Mouse (Mus musculus) heart, embryonic 16.5 days (tissue): Measurements from ENCODE around the gene Zscan29. TPM values are rescaled to one million over a fixed set of nuclear protein-coding genes. Genes with fewer than 3 reads are reported as not detected.

Source experiments
- ATAC-seq: fragments of 200-750 bp; cut with Nextera tagmentation; replicated peaks from 2 replicates; pipeline ENCODE4 v1.8.0; 2017; ENCODE audit warnings: moderate number of reproducible peaks; ENCODE audit not compliant: insufficient read depth, low FRiP score; ENCODE audit errors: extremely low read depth
- H3K27ac ChIP-seq: fragments of 300-500 bp; sonication (generic); 2 replicates; pipeline ENCODE4 v1.5.1; 2014; ENCODE audit warnings: mild to moderate bottlenecking, low read length, control low read depth, moderate library complexity
- H3K27me3 ChIP-seq: fragments of 300-500 bp; sonication (generic); 2 replicates; pipeline ENCODE4 v1.6.1; 2014; ENCODE audit warnings: low read length, mixed read lengths; ENCODE audit not compliant: control insufficient read depth, insufficient read depth
- H3K36me3 ChIP-seq: fragments of 300-500 bp; sonication (generic); 2 replicates; pipeline ENCODE4 v1.6.1; 2014; ENCODE audit not compliant: control insufficient read depth, insufficient read depth
- H3K4me1 ChIP-seq: fragments of 300-500 bp; sonication (generic); 2 replicates; pipeline ENCODE4 v1.6.1; 2014; ENCODE audit warnings: low read length, mixed read lengths; ENCODE audit not compliant: control insufficient read depth, insufficient read depth
- H3K4me2 ChIP-seq: fragments of 300-500 bp; sonication (generic); 2 replicates; pipeline ENCODE4 v1.6.1; 2014; ENCODE audit warnings: low read depth, mild to moderate bottlenecking, control low read depth, low read length
- H3K4me3 ChIP-seq: fragments of 300-500 bp; sonication (generic); 2 replicates; pipeline ENCODE4 v1.5.1; 2014; ENCODE audit warnings: mild to moderate bottlenecking, control low read depth, low read length
- H3K9ac ChIP-seq: fragments of 300-500 bp; sonication (generic); 2 replicates; pipeline ENCODE4 v1.6.1; 2014; ENCODE audit warnings: low read length, control low read depth
- H3K9me3 ChIP-seq: fragments of 300-500 bp; sonication (generic); replicated peaks from 2 replicates; pipeline ENCODE4 v1.6.1; 2016; ENCODE audit warnings: low read length; ENCODE audit not compliant: control insufficient read depth
- WGBS: fragments of 180-500 bp; shearing (Covaris S2); extraction: QIAGEN DNeasy Blood & Tissue Kit; methylation state at CpG from one replicate; pipeline ENCODE4 v1.1.7; 2014; 5-methylcytosine and 5-hydroxymethylcytosine counted together
- polyA plus RNA-seq: library from polyadenylated mRNA; unstranded; fragments of >200 nt; fragmentation: Nextera tagmentation; extraction: Ambion mirVana; gene quantifications from 2 replicates; pipeline ENCODE4 v1.2.1, GENCODE M21; 2015

The Zscan29 gene
- polyA plus RNA-seq, 1 experiment from 2014 or later, result 6.3 TPM

DNA sequence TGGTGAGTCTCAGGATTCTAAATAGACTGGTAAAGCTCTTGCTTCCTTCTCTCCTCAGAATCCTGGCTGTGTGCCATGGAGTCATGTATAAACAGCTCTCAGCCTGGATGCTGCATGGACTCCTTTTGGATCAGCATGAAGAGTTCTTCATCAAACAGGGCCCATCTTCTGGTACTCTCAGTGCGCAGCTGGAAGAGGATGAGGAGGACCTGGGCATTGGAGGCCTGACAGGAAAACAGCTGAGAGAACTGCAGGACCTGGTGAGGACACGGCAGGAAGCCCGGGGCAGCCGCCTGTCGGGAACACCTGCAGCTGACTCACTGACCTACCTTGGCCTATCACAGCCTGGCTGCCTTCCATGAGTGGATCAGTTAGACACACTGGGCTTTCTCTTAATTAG is 12.5 kb upstream of the Zscan29 start:
- H3K9me3 ChIP-seq, result no peaks in the 10 kb centered on the region
- H3K4me2 ChIP-seq, result no peak overlapping the region
- no peak overlapping the region for H3K4me3 ChIP-seq
- H3K4me1 ChIP-seq, result no peaks in the 10 kb centered on the region
- H3K9ac ChIP-seq, result no peak overlapping the region
- no peak for ATAC-seq
- 77% methylated on average over 5 of the region's 5 CpGs for WGBS
- H3K36me3 ChIP-seq, result peaks cover 31% of the 10 kb centered on the region
- H3K27me3 ChIP-seq, result no peaks in the 10 kb centered on the region
- no peak overlapping the region for H3K27ac ChIP-seq

DNA sequence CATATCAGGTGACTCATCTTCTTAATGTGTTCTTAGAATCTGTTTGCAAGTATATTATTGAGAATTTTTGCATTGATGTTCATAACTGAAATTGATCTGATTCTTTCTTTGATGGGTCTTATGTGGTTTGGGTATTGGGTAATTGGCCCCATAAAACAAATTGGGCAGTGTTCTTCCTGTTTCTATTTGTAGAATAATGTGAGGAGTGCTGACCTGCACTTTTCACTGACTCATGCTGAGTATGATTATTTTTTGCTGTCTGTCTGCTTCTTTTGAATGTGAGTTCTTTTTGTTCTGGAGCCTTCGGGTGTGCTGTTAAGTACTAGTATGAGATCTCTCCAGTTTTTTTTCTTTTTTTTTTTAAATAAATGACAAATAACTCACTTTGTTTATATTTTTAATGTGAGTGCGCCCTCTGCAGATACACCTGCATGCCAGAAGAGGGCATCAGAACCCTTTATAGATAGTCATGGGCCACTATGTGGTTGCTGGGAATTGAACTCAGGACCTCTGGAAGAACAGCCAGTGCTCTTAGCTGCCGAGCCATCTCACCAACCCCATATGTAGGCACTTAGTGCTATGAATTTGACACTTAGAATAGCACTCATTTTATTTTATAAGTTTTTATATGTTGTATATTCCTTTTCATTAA is 8.0 kb upstream of the Zscan29 start:
- no peaks in the 10 kb centered on the region for H3K9me3 ChIP-seq
- H3K4me2 ChIP-seq, result no peak overlapping the region
- WGBS, result 91% methylated on average over 3 of the region's 3 CpGs
- no peak overlapping the region for H3K4me3 ChIP-seq
- no peak for ATAC-seq
- no peaks in the 10 kb centered on the region for H3K27me3 ChIP-seq
- no peaks in the 10 kb centered on the region for H3K4me1 ChIP-seq
- no peak overlapping the region for H3K9ac ChIP-seq
- H3K27ac ChIP-seq, result no peak overlapping the region
- H3K36me3 ChIP-seq, result peaks cover 32% of the 10 kb centered on the region

DNA sequence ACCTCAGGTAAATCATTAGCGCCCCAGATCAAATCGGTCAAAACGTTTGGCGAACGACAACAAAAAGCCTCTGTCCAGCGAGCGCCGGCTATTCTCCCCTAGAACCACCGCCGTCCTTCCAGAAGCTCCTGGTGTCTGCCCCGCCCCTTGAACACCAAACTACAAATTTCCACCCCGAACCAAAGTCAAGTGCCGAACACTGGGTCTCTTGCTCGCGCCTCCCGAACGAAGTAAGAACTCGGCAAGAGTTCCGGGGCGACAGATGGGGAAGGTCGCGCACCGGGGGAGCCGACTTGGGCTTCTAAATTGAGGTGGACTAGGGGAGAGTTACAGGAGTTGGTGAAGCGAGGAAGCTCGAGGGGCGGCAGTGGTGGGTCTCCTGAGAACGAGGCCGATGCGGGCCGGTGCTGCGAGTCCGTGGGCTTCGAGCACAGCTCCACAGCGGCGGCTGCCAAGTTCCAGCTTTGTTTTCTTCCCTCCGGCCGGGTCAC is 399 bp downstream of the Zscan29 start, which contains the start of gene Tubgcp4:
Gene Tubgcp4, plus strand, starts transcription at position 174 of the 491 bp plus-strand sequence.
- no peaks in the 10 kb centered on the region for H3K27me3 ChIP-seq
- H3K4me2 ChIP-seq, result peak within 1 kb of the TSS; percentile 85
- H3K4me3 ChIP-seq, result peak within 1 kb of the TSS; percentile 97
- H3K36me3 ChIP-seq, result peaks cover 14% of the 10 kb centered on the region
- under 1% methylated on average over 38 of the region's 38 CpGs for WGBS
- H3K4me1 ChIP-seq, result peaks cover 18% of the 10 kb centered on the region
- peak within 1 kb of the TSS; percentile 90 for H3K27ac ChIP-seq
- H3K9me3 ChIP-seq, result no peaks in the 10 kb centered on the region
- ATAC-seq, result peak; percentile 39
- H3K9ac ChIP-seq, result peak within 1 kb of the TSS; percentile 89

DNA sequence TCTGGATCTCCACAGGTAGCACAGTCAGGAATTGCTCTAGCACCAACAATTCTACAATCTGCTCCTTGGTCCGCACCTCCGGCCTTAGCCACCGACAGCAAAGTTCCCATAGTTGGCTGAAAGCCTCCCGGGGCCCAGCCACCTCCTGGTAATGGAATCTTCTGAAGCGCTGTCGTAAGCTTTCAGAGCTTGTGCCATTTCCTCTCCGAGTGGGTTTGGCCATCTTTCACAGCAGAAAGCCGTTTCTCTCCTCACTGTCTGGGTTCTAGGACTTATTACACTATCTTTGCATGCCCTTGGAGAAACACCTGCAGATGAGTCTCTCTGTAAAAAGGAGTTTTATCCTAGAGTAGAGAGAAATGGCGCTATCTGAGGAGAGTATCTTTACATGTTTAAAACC is 1.0 kb downstream of the Zscan29 start:
- Histone ChIP-seq H3K27ac (peak overlapping the region; percentile 90), H3K9me3 (no peaks in the 10 kb centered on the region), H3K4me1 (peaks cover 18% of the 10 kb centered on the region), H3K4me3 (peak overlapping the region; percentile 97), H3K4me2 (peak overlapping the region; percentile 85), H3K27me3 (no peaks in the 10 kb centered on the region), H3K36me3 (peaks cover 8% of the 10 kb centered on the region), H3K9ac (peak overlapping the region; percentile 89)
- 2% methylated on average over 9 of the region's 9 CpGs for WGBS
- ATAC-seq, result no peak

DNA sequence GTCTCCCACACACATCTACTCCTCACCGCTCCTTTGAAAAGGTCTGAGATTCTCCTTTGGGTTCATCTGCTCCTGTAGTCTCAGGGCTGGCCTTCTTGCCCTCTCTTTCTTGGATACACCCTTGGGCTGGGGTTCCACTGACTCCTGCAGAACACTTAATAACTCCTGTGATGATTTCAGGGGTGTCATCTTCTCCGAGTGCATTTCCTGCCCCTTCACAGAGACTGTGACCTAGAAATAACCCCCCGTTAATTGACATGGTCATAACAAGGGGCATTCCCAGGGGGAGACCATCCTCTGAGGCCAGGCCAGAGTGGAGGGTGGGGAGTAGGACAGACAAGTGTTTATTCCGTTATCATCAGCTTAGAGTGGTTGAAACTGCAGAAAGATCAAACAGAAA is 1.8 kb downstream of the Zscan29 start:
- WGBS, result 41% methylated on average over 4 of the region's 4 CpGs
- no peak overlapping the region for H3K27ac ChIP-seq
- H3K36me3 ChIP-seq, result peaks cover 8% of the 10 kb centered on the region
- no peaks in the 10 kb centered on the region for H3K27me3 ChIP-seq
- peaks cover 18% of the 10 kb centered on the region for H3K4me1 ChIP-seq
- no peak for ATAC-seq
- H3K9me3 ChIP-seq, result no peaks in the 10 kb centered on the region
- H3K4me3 ChIP-seq, result peak overlapping the region; percentile 97
- H3K4me2 ChIP-seq, result peak overlapping the region; percentile 85
- peak overlapping the region; percentile 89 for H3K9ac ChIP-seq

DNA sequence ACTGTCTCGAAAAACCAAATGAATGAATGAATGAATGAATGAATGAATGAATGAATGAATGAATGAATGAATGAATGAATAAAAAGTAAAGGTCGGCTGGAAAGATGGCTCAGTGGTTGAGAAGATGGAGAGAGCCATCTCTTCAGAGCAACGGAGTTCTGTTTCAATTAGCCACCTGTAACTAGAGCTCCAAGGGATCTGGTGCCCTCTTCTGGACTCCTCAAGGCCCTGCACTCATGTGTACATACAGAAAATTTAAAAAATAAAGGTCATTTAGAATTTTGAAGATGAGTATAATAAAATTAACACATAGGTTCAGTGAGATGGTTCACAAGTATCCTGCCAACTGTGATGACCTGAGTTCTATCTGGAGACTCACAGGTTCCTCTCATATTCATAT is 17.8 kb downstream of the Zscan29 start:
- Histone ChIP-seq H3K4me1 (no peaks in the 10 kb centered on the region), H3K27ac (no peak overlapping the region), H3K9ac (no peak overlapping the region), H3K4me3 (no peak overlapping the region), H3K9me3 (no peaks in the 10 kb centered on the region), H3K36me3 (peaks cover 14% of the 10 kb centered on the region), H3K27me3 (no peaks in the 10 kb centered on the region), H3K4me2 (no peak overlapping the region)
- no peak for ATAC-seq
- 82% methylated on average over 3 of the region's 3 CpGs for WGBS

DNA sequence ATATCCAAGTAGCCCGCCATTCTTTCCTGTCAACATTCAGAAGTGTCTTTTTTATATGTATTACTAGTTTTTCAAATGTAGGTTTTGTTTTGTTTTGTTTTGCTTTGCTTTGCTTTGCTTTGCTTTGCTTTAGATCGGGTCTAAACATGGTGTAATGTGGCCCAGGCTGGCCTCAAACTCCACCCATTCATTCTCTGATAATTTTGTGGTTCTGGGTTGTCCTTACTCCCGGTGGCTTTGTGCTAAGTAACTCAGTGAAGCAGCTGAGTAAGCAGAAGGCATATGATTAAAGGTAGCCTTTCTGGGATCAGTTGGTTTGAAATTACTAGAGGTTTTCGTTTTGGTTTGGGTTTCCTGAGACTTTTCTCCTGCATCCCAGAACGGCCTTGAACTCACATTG is 21.2 kb downstream of the Zscan29 start:
- Histone ChIP-seq H3K27me3 (no peaks in the 10 kb centered on the region), H3K4me3 (no peak overlapping the region), H3K27ac (no peak overlapping the region), H3K4me1 (no peaks in the 10 kb centered on the region), H3K9ac (no peak overlapping the region), H3K9me3 (no peaks in the 10 kb centered on the region), H3K36me3 (peaks cover 14% of the 10 kb centered on the region), H3K4me2 (no peak overlapping the region)
- 80% methylated on average over 5 of the region's 5 CpGs for WGBS
- no peak for ATAC-seq

DNA sequence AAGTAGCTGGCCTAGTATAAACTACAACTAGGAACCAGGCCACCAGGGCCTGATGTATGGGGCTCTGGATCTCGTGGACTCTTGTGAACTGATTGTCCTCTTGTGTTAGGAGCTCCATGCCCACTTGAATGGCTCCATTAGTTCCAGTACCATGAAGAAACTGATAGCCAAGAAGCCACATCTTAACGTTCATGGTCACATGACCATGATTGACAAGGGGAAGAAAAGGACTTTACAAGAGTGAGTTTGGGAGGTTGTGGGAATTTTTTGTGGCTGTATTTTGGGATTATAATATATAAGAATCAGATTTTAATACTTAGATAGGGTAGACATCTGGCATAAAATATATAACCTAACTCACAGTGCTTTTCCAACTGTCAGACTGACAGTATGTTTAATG is 28.5 kb downstream of the Zscan29 start:
- Histone ChIP-seq H3K4me3 (no peak overlapping the region), H3K9me3 (no peaks in the 10 kb centered on the region), H3K9ac (no peak overlapping the region), H3K4me2 (no peak overlapping the region), H3K36me3 (peaks cover 15% of the 10 kb centered on the region), H3K27ac (no peak overlapping the region), H3K4me1 (peaks cover 23% of the 10 kb centered on the region), H3K27me3 (no peaks in the 10 kb centered on the region)
- WGBS, result 65% methylated on average over 2 of the region's 2 CpGs
- ATAC-seq, result no peak

DNA sequence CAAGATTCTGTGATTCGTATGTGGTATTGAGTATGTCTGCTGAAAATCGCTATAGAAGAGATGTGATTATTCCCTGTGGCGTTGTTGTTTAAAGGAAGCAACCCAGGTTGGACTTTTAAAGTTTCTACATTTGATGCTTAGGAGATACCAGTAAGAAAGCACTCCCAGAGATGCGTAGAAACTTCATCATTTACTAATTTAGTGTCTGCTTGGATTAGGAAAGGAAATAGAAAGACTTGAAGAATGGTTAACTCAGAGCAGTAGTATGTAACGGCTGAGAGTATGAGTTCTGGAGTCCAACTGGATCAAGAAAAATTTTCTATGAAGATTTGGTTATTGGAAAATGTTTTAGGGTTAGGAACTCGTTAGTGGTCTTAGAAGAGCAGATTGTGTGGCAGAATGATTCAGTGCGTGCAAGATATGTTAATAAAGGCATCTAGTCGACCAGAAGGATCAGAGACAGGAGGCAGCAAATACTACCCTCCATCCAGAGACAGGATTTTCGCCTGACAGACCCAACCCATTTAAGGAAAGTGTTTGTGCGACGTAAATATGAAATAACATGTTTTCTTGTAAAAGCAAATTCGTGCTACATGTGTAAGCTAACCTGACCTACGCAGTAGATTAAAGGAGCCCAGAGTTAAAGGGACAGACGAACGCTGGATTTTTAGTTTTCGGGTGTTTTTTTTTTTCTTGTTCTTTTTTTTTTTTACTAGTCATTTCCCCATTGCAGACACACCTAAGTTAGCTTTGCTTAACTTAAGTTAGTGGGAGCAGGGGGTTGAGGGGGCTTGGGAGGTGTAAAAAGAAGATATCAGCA is 29.5 kb downstream of the Zscan29 start:
- Histone ChIP-seq H3K4me2 (peak overlapping the region; percentile 94), H3K36me3 (peaks cover 15% of the 10 kb centered on the region), H3K4me1 (peaks cover 23% of the 10 kb centered on the region), H3K27me3 (no peaks in the 10 kb centered on the region), H3K9ac (peak overlapping the region; percentile 80), H3K9me3 (no peaks in the 10 kb centered on the region), H3K4me3 (peak overlapping the region; percentile 82), H3K27ac (peak overlapping the region; percentile 99)
- no peak for ATAC-seq
- WGBS, result 68% methylated on average over 16 of the region's 16 CpGs
